Mouse (Mus musculus) ZHBTc4 (cell line): Measurements from ENCODE around the gene Zfp239.

Experiments
- DNase-seq: peaks from one replicate; pipeline ENCODE4 v3.0.0-alpha.2; 2011; ENCODE audit warnings: low read depth, low spot score

Gene Zfp239

GRCm38 (mm10) chr6:117907301-117907978, 45.5 kb downstream of the Zfp239 start:
- DNase-seq = peak; percentile 97

- no peak for DNase-seq
Observed at GRCm38 (mm10) chr6:117907979-117908355, 46.1 kb downstream of the Zfp239 start.

GRCm38 (mm10) chr6:117908424-117908900, 46.6 kb downstream of the Zfp239 start:
- peak; percentile 78 for DNase-seq

- peak; percentile 16 for DNase-seq
Observed at GRCm38 (mm10) chr6:117910120-117910661, 48.3 kb downstream of the Zfp239 start.

- peak; percentile 11 for DNase-seq
Observed at GRCm38 (mm10) chr6:117914541-117914940, 52.6 kb downstream of the Zfp239 start.

GRCm38 (mm10) chr6:117916205-117916736, 54.4 kb downstream of the Zfp239 start:
- peak; percentile 32 for DNase-seq

GRCm38 (mm10) chr6:117916737-117917426, 55.0 kb downstream of the Zfp239 start:
- peak; percentile 96 for DNase-seq

- DNase-seq = peak; percentile 95
Observed at GRCm38 (mm10) chr6:117917576-117917975, 55.7 kb downstream of the Zfp239 start.

- peak; percentile 39 for DNase-seq
Observed at GRCm38 (mm10) chr6:117918043-117918442, 56.1 kb downstream of the Zfp239 start.

- peak; percentile 86 for DNase-seq
Observed at GRCm38 (mm10) chr6:117920659-117921640, 59.0 kb downstream of the Zfp239 start.

- no peak for DNase-seq
Observed at GRCm38 (mm10) chr6:117922041-117922440, 60.1 kb downstream of the Zfp239 start.
